Mouse (Mus musculus): Measurements from ENCODE around the gene Ston2. TPM values are rescaled to one million over a fixed set of nuclear protein-coding genes. Genes with fewer than 3 reads are reported as not detected.

Gene Ston2
- total RNA-seq, 2 experiments from 2014 or later: 4.9 to 10.2 TPM

GRCm38 (mm10) chr12:91699451-91700141, 88.6 kb downstream of the Ston2 start:
- no peak for DNase-seq

- no peak for DNase-seq
These were observed 92.0 kb downstream of the Ston2 start for GRCm38 (mm10) chr12:91696231-91696630.

GRCm38 (mm10) chr12:91695761-91696160, 92.4 kb downstream of the Ston2 start:
- DNase-seq: no peak

- DNase-seq: no peak
These were observed 93.4 kb downstream of the Ston2 start for GRCm38 (mm10) chr12:91694748-91695147.

GRCm38 (mm10) chr12:91693566-91693965, 94.6 kb downstream of the Ston2 start:
- no peak for DNase-seq

GRCm38 (mm10) chr12:91692991-91693390, 95.2 kb downstream of the Ston2 start:
- no peak for DNase-seq

- DNase-seq: no peak
These were observed 102.4 kb downstream of the Ston2 start for GRCm38 (mm10) chr12:91685674-91686290.

- DNase-seq: no peak
These were observed 103.3 kb downstream of the Ston2 start for GRCm38 (mm10) chr12:91684840-91685415.

GRCm38 (mm10) chr12:91684101-91684839, 103.9 kb downstream of the Ston2 start:
- peak in 1 of 2 experiments; percentile 32 for DNase-seq

- no peak for DNase-seq
These were observed 104.6 kb downstream of the Ston2 start for GRCm38 (mm10) chr12:91683549-91684100.

GRCm38 (mm10) chr12:91683096-91683495, 105.1 kb downstream of the Ston2 start:
- no peak for DNase-seq

- no peak for DNase-seq
These were observed 108.7 kb downstream of the Ston2 start for GRCm38 (mm10) chr12:91679320-91680064.

GRCm38 (mm10) chr12:91675937-91676336, 112.2 kb downstream of the Ston2 start:
- no peak for DNase-seq

- no peak for DNase-seq
These were observed 115.0 kb downstream of the Ston2 start for GRCm38 (mm10) chr12:91673141-91673540.

GRCm38 (mm10) chr12:91672528-91672927, 115.7 kb downstream of the Ston2 start:
- DNase-seq: no peak

GRCm38 (mm10) chr12:91668529-91669245, 119.5 kb downstream of the Ston2 start:
- no peak for DNase-seq

- no peak for DNase-seq
These were observed 120.4 kb downstream of the Ston2 start for GRCm38 (mm10) chr12:91667741-91668140.

GRCm38 (mm10) chr12:91666607-91667006, 121.6 kb downstream of the Ston2 start:
- no peak for DNase-seq

- no peak for DNase-seq
These were observed 122.8 kb downstream of the Ston2 start for GRCm38 (mm10) chr12:91665431-91665830.

GRCm38 (mm10) chr12:91663260-91663659, 124.9 kb downstream of the Ston2 start:
- DNase-seq: no peak

- DNase-seq: no peak
These were observed 125.3 kb downstream of the Ston2 start for GRCm38 (mm10) chr12:91662844-91663243.

Data from adrenal gland, postnatal 36 days (tissue).